Mouse (Mus musculus): ENCODE results near the gene Pla2g2c. TPM values are rescaled to one million over a fixed set of nuclear protein-coding genes. Genes with fewer than 3 reads are reported as not detected.
A peak's percentile ranks its signal among the peaks of the same experiment; 100 is the strongest.

Pla2g2c gene
- polyA plus RNA-seq, 1 experiment from 2014 or later = 0.30 TPM

DNA sequence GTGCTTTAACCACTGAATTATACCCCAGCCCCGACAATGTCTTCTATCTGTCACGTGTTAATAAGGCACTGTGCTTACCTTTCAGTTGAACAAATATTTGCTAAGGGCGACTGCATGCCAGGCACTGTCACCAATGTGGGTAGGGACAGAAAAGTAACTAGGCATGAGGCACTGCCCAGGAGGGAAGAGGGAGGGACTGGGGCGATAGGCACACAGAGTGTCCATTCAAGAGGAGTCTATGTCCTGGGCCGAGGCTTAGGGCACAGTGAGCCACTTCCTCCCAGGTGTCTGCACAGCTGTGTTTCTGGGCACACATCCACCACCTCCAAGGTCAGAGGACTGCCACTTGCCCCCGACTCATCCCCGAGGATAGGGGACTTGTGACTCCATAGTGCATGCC is 12.4 kb downstream of the Pla2g2c start, which contains the start of gene Ubxn10:
Gene Ubxn10, minus strand, starts transcription at position 137 of the 400 bp plus-strand sequence.
- Histone ChIP-seq H3K36me3 (ENCODE audit: control insufficient read depth, insufficient read depth, low read length) (no peaks in the 10 kb centered on the region), H3K9me3 (ENCODE audit: control insufficient read depth, low read length) (no peaks in the 10 kb centered on the region), H3K27me3 (ENCODE audit: control insufficient read depth, insufficient read depth, low read depth, low read length) (no peaks in the 10 kb centered on the region), H3K4me3 (ENCODE audit: low read length) (no peak within 1 kb of the TSS), H3K27ac (ENCODE audit: low read length) (peak within 1 kb of the TSS; percentile 68), H3K4me1 (replicated peaks; ENCODE audit: control insufficient read depth, insufficient read depth, low read length) (peaks cover 12% of the 10 kb centered on the region), H3K4me2 (ENCODE audit: low read depth, low read length) (no peak within 1 kb of the TSS), H3K9ac (ENCODE audit: low read length) (peak within 1 kb of the TSS; percentile 18; the same call in 1 of the 2 replicates)
- 38% methylated on average over 7 of the region's 7 CpGs for WGBS
- peak; percentile 84 for ATAC-seq (ENCODE audit: low read depth)

DNA sequence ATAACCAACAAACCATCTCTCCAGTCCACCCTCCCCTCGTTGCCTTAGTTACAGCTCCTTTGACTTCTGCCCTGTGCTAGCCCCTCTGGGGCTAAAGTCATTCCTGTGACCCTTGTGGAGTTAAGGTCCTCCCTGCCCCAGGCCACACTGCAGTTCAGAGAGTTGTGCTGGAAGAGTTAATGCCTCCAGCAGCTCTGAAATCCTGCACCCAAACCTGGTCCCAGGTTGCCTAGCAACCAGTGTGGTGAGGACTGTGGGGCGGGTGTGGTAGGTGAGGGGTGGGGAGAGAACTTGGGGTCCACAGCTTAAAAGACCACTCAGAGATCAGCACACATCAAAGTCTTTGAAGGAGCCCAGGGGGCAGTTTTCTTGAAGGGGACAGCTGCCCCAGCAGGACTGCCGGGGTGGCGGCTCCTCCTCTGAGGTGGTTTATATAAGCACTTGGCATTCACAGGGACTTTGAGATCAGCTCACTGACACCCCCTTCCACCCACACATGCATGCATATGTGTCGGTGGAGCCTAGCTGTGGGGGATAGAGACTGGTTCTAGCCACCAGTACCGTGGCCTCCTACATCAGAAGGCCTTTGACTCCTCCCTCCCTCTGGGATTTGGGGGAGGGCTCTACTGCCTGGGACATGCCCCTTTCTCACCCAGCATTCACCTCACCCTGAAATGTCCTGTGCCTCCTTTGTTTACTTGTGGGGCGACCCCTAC is 14.7 kb downstream of the Pla2g2c start:
- no peaks in the 10 kb centered on the region for H3K9me3 ChIP-seq (ENCODE audit: control insufficient read depth, low read length)
- no peak overlapping the region for H3K4me2 ChIP-seq (ENCODE audit: low read depth, low read length)
- H3K36me3 ChIP-seq (ENCODE audit: control insufficient read depth, insufficient read depth, low read length) = no peaks in the 10 kb centered on the region
- no peaks in the 10 kb centered on the region for H3K27me3 ChIP-seq (ENCODE audit: control insufficient read depth, insufficient read depth, low read depth, low read length)
- 24% methylated on average over 7 of the region's 7 CpGs for WGBS
- peak; percentile 34; the same call in 1 of the 2 replicates for ATAC-seq (ENCODE audit: low read depth)
- H3K9ac ChIP-seq (ENCODE audit: low read length) = no peak overlapping the region
- H3K27ac ChIP-seq (ENCODE audit: low read length) = no peak overlapping the region
- no peak overlapping the region for H3K4me3 ChIP-seq (ENCODE audit: low read length)
- H3K4me1 ChIP-seq (replicated peaks; ENCODE audit: control insufficient read depth, insufficient read depth, low read length) = peaks cover 12% of the 10 kb centered on the region

DNA sequence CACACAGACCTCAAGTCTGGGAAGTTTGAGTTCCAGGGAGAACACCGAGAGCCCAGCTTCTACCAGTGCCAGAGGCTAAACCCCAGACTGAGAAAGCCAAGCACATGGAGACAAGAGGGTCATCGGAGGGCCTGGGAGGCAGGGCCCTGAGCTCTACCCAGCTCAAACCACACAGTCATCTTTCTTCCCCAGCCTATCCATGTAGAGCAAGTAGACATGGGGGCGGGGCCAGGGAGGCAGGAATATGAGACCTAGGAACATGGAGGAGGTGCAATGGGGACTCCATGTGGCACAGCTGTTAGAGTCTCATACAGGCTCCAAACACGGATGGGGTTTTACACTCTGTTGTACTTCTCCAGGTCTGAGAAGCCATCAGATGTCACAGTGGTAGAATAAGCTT is 21.3 kb downstream of the Pla2g2c start:
- Histone ChIP-seq H3K4me1 (replicated peaks; ENCODE audit: control insufficient read depth, insufficient read depth, low read length) (peaks cover 9% of the 10 kb centered on the region; the same call in 1 of the 2 replicates), H3K4me2 (ENCODE audit: low read depth, low read length) (no peak overlapping the region), H3K36me3 (ENCODE audit: control insufficient read depth, insufficient read depth, low read length) (no peaks in the 10 kb centered on the region), H3K27me3 (ENCODE audit: control insufficient read depth, insufficient read depth, low read depth, low read length) (no peaks in the 10 kb centered on the region), H3K4me3 (ENCODE audit: low read length) (no peak overlapping the region), H3K27ac (ENCODE audit: low read length) (no peak overlapping the region), H3K9ac (ENCODE audit: low read length) (no peak overlapping the region), H3K9me3 (ENCODE audit: control insufficient read depth, low read length) (no peaks in the 10 kb centered on the region)
- peak; percentile 63; the same call in 1 of the 2 replicates for ATAC-seq (ENCODE audit: low read depth)
- 48% methylated on average over 4 of the region's 4 CpGs for WGBS

DNA sequence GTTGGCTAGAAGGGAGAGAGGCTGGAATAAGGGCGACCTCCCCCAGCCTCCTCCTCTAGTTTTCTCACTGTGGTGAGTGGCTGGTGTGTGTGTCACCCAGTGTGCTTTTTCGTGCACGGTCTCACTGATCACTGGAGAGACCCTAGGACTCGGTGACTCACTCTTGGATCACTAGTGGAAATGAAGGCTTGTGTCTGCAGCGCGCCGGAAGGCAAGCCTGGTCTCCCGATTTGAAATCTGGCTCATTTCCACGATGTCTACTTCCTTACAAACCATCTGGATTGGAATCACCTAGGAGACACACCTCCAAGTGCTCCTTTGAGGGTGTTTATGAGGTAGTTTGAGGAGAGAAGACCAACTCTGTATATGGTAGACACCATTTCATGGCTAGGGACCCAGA is 22.3 kb downstream of the Pla2g2c start:
- no peaks in the 10 kb centered on the region for H3K36me3 ChIP-seq (ENCODE audit: control insufficient read depth, insufficient read depth, low read length)
- H3K4me1 ChIP-seq (replicated peaks; ENCODE audit: control insufficient read depth, insufficient read depth, low read length) = peaks cover 9% of the 10 kb centered on the region; the same call in 1 of the 2 replicates
- no peak overlapping the region for H3K27ac ChIP-seq (ENCODE audit: low read length)
- no peak overlapping the region for H3K9ac ChIP-seq (ENCODE audit: low read length)
- no peak overlapping the region for H3K4me3 ChIP-seq (ENCODE audit: low read length)
- no peak overlapping the region for H3K4me2 ChIP-seq (ENCODE audit: low read depth, low read length)
- no peaks in the 10 kb centered on the region for H3K9me3 ChIP-seq (ENCODE audit: control insufficient read depth, low read length)
- 84% methylated on average over 9 of the region's 9 CpGs for WGBS
- ATAC-seq (ENCODE audit: low read depth) = no peak
- no peaks in the 10 kb centered on the region for H3K27me3 ChIP-seq (ENCODE audit: control insufficient read depth, insufficient read depth, low read depth, low read length)

DNA sequence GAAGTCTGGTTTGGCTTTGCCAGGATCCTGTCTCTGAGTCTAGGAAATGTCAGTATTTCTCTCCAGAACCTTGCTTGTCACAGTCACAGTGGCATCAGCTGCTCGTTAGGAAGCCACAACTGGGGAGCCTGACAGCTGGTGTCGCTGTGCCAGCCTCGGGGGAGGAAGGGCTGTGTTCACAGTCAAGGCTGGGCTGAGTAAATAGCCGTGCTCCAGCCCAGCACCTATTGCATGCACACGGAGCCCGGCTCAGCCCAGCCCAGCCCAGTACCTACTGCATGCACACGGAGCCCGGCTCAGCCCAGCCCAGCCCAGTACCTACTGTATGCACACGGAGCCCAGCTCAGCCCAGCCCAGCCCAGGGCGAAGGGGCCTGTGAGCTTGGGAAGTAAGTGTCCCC is 23.3 kb downstream of the Pla2g2c start:
- Histone ChIP-seq H3K4me2 (ENCODE audit: low read depth, low read length) (no peak overlapping the region), H3K9me3 (ENCODE audit: control insufficient read depth, low read length) (0 out of 2 replicates have a peak, but pooled peaks cover 2% of the 10 kb centered on the region), H3K27me3 (ENCODE audit: control insufficient read depth, insufficient read depth, low read depth, low read length) (no peaks in the 10 kb centered on the region), H3K9ac (ENCODE audit: low read length) (no peak overlapping the region), H3K4me1 (replicated peaks; ENCODE audit: control insufficient read depth, insufficient read depth, low read length) (peaks cover 9% of the 10 kb centered on the region; the same call in 1 of the 2 replicates), H3K27ac (ENCODE audit: low read length) (no peak overlapping the region), H3K36me3 (ENCODE audit: control insufficient read depth, insufficient read depth, low read length) (no peaks in the 10 kb centered on the region), H3K4me3 (ENCODE audit: low read length) (no peak overlapping the region)
- WGBS = 39% methylated on average over 10 of the region's 10 CpGs
- ATAC-seq (ENCODE audit: low read depth) = peak; percentile 31; the same call in 1 of the 2 replicates

DNA sequence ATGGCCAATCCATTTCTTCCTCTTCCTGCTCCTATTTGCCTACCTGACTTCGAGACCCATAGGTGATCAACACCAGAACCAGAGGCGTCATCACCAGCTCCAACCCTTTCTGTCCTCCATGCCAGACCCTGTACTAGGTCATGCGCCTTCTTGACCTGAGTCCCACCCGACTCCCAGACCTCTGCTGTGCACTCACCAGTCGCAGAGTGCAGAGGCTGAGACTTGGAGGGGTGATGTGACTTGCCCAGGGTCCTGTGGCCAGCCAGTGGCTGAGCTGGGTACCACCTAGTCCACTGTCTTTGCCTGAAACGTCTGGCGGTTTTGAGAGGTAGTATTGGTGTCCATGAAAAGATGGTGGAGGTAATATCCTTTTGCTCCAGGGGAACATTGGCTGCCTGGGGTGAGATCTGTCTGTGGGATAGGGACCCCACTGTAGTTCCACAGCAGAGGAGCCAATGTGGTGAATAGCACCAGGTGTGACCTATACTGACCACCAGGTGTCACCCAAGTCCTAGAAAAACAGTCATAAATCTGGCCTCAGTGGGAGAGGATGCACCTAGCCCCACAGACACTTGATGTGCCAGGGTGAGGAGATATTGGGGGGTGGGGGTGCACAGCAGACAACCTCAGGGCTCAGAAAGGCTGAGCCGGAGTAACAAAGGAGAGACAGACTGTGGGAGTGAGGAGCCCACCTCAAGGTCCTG is 23.9 kb downstream of the Pla2g2c start:
- 40% methylated on average over 8 of the region's 8 CpGs for whole genome bisulfite sequencing
- no peak overlapping the region for H3K4me2 ChIP-seq (ENCODE audit: low read depth, low read length)
- H3K9me3 ChIP-seq (ENCODE audit: control insufficient read depth, low read length) = 0 out of 2 replicates have a peak, but pooled peaks cover 2% of the 10 kb centered on the region
- no peak overlapping the region for H3K27ac ChIP-seq (ENCODE audit: low read length)
- no peaks in the 10 kb centered on the region for H3K27me3 ChIP-seq (ENCODE audit: control insufficient read depth, insufficient read depth, low read depth, low read length)
- no peak overlapping the region for H3K9ac ChIP-seq (ENCODE audit: low read length)
- H3K36me3 ChIP-seq (ENCODE audit: control insufficient read depth, insufficient read depth, low read length) = no peaks in the 10 kb centered on the region
- no peak overlapping the region for H3K4me3 ChIP-seq (ENCODE audit: low read length)
- ATAC-seq (ENCODE audit: low read depth) = peak; percentile 18; the same call in 1 of the 2 replicates
- peaks cover 9% of the 10 kb centered on the region; the same call in 1 of the 2 replicates for H3K4me1 ChIP-seq (replicated peaks; ENCODE audit: control insufficient read depth, insufficient read depth, low read length)

DNA sequence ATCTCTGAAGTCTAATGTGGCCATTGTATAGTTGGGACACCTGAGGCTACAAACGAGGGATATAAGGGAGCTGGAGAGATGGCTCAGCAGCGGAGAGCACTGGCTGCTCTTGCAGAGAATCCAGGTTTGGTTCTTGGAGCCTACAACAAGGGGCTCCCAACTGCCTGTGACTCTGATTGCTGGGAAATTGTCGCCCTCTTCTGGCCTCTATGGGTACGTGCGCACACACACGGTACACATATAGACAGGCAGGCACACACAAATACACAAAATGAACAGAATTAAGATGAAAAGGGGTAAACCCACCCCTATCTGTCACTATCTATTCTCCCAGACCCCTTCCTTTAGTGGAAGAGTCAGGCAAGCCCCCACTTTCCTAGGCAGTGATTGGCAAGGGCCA is 28.0 kb downstream of the Pla2g2c start:
- no peak for ATAC-seq (ENCODE audit: low read depth)
- no peaks in the 10 kb centered on the region for H3K36me3 ChIP-seq (ENCODE audit: control insufficient read depth, insufficient read depth, low read length)
- no peak overlapping the region for H3K27ac ChIP-seq (ENCODE audit: low read length)
- H3K4me2 ChIP-seq (ENCODE audit: low read depth, low read length) = no peak overlapping the region
- 0 out of 2 replicates have a peak, but pooled peaks cover 2% of the 10 kb centered on the region for H3K9me3 ChIP-seq (ENCODE audit: control insufficient read depth, low read length)
- no peak overlapping the region for H3K9ac ChIP-seq (ENCODE audit: low read length)
- 96% methylated on average over 6 of the region's 6 CpGs for WGBS
- H3K27me3 ChIP-seq (ENCODE audit: control insufficient read depth, insufficient read depth, low read depth, low read length) = no peaks in the 10 kb centered on the region
- no peak overlapping the region for H3K4me3 ChIP-seq (ENCODE audit: low read length)
- H3K4me1 ChIP-seq (replicated peaks; ENCODE audit: control insufficient read depth, insufficient read depth, low read length) = peaks cover 3% of the 10 kb centered on the region; the same call in 1 of the 2 replicates

DNA sequence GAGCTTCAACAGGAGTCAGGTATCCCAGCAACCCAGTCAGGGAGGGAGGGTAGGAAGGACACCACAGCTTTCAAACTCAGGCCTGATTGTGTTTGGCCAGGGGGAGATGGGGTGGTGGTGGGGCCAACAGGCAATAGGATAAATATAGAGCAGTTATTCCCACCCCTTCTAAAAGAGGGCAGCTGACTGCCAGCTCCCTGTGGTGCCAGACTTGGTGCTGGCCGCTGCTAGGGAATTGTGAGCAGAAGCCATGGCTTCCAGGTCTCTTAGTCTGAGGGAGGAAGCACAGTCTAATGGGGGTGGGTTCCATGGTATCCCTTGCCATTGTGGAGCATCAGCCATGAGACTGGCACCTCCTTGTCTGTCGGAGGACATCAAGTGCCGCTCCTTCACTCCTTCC is 29.0 kb downstream of the Pla2g2c start:
- no peak overlapping the region for H3K9ac ChIP-seq (ENCODE audit: low read length)
- no peak overlapping the region for H3K4me3 ChIP-seq (ENCODE audit: low read length)
- H3K4me1 ChIP-seq (replicated peaks; ENCODE audit: control insufficient read depth, insufficient read depth, low read length) = no peaks in the 10 kb centered on the region
- H3K27me3 ChIP-seq (ENCODE audit: control insufficient read depth, insufficient read depth, low read depth, low read length) = no peaks in the 10 kb centered on the region
- H3K27ac ChIP-seq (ENCODE audit: low read length) = no peak overlapping the region
- H3K4me2 ChIP-seq (ENCODE audit: low read depth, low read length) = no peak overlapping the region
- 77% methylated on average over 3 of the region's 3 CpGs for WGBS
- no peak for ATAC-seq (ENCODE audit: low read depth)
- no peaks in the 10 kb centered on the region for H3K36me3 ChIP-seq (ENCODE audit: control insufficient read depth, insufficient read depth, low read length)
- H3K9me3 ChIP-seq (ENCODE audit: control insufficient read depth, low read length) = 0 out of 2 replicates have a peak, but pooled peaks cover 2% of the 10 kb centered on the region

DNA sequence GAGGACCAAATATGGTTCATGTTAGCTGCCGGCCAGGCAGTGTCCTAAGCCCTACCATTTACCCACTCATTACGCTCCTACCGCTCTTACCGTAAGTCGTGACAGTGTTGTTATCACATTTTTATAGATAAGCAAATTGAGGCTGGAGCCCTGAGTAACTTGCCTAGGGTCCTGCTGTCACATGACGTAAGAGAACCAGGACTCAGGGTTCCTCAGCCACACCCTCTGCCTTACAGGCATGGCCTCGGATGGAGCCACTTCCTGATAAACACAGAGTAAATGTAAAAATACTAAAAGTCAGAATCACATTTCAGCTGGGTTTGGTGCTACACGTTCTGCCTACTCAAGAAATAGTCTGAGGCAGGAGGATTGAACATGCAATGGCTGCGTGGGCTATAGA is 29.8 kb downstream of the Pla2g2c start:
- H3K27me3 ChIP-seq (ENCODE audit: control insufficient read depth, insufficient read depth, low read depth, low read length) = no peaks in the 10 kb centered on the region
- H3K27ac ChIP-seq (ENCODE audit: low read length) = no peak overlapping the region
- 0 out of 2 replicates have a peak, but pooled peaks cover 2% of the 10 kb centered on the region for H3K9me3 ChIP-seq (ENCODE audit: control insufficient read depth, low read length)
- ATAC-seq (ENCODE audit: low read depth) = no peak
- H3K9ac ChIP-seq (ENCODE audit: low read length) = no peak overlapping the region
- no peaks in the 10 kb centered on the region for H3K4me1 ChIP-seq (replicated peaks; ENCODE audit: control insufficient read depth, insufficient read depth, low read length)
- no peaks in the 10 kb centered on the region for H3K36me3 ChIP-seq (ENCODE audit: control insufficient read depth, insufficient read depth, low read length)
- H3K4me3 ChIP-seq (ENCODE audit: low read length) = no peak overlapping the region
- WGBS = 54% methylated on average over 9 of the region's 9 CpGs
- no peak overlapping the region for H3K4me2 ChIP-seq (ENCODE audit: low read depth, low read length)
